Mouse (Mus musculus): Measurements from ENCODE around the gene Cpsf7. TPM values are rescaled to one million over a fixed set of nuclear protein-coding genes. Genes with fewer than 3 reads are reported as not detected.
A peak's percentile ranks its signal among the peaks of the same experiment; 100 is the strongest.

Cpsf7 gene
- total RNA-seq (2021), result 10 to 100 TPM; 67.8 to 88.8 TPM

DNA sequence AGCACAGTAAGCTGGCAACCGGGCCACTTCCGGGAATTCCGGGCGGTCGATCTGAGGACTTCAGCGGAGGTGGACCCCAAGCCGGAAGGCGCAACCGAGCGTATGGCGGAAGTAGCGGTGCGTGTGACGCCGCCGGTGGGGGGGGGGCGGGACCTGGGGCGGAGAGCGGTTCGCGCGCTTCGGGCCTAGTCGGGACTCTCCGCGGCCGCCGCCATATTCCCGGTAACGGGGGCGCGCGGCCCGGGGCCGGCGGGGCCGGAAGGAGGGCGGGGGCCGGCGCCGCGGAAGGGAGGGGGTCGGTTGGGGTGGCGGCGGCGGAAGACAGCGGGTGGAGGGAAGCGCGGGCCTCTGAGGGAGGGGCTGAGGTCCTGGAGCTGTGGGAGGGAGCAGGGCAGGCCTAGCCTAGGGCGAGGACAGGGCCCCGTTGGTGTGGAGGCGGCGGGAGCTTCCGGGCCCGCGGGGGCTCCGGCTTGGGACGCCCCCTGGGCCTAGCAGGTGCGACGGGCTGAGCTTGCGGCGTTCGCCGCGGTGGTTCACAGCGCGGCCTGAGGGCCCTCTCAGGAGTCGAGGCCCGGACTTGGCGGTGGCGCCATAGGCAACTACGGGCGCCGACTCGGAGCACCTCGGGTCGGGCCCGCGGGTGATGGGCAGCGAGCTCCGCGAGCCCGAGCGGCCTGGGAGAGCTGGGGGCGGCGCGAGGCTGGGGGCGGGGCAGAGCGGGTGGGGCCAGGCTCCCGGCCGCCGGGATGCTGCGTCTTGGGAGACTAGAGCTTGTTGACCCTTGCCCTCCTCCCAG lies at the start of gene Cpsf7:
TSS of gene Cpsf7 (plus strand) at position 161 of the 796 bp plus-strand sequence.
- peak; percentile 88 for DNase-seq (ENCODE audit: low spot score in 2 of 2)
- intact Hi-C loops (cut with DNase I), result no loop called here

DNA sequence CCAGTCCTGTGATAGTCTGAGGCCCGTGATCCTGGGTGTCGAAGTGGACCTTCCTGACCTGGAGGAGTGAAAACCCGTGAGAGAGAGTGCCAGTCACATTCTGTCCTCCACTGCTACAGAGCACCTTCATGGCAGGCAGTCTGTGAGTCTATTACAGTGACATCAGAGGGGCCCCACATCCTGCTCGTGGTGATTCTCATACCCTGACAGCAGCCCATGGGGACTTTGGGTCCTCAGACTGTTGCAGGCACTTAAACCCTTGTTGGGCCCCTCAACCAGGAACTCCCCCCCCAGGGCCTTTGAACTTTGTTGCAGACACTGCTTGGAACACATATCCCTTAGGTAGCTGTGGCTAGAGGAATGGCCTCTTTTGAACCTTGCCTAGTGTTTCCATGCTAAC lies 45.5 kb upstream of the Cpsf7 start:
- no peak for DNase-seq (ENCODE audit: low spot score in 2 of 2)
- intact Hi-C loops (cut with DNase I), result no loop called here

DNA sequence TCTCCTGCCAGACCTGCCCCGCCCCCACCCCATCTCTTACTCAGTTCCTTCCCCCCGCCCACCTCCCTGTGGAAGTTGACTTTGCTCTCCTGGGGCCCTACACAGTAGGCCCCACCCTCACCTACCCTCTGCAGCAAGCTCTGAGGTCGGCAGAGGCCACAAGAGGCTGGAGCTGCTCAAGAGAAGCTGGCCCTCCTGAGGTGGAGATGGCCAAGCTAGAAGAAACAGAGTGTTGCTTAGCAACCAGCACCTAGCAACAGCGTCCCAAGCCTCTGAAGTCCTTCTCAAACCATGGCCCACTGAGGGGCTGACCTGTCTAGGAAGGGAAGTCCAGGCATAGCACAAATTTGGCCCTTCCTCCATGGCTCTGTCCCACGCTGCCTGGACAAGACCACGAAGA lies 42.4 kb upstream of the Cpsf7 start, which contains the start of gene Ppp1r32:
TSS of gene Ppp1r32 (minus strand) at position 226 of the 400 bp plus-strand sequence.
- intact Hi-C loops (cut with DNase I), result loop anchor here (5.0 kb wide), 1 partner anchor 225 kb away; no protein-coding TSS in a partner anchor
- no peak for DNase-seq (ENCODE audit: low spot score in 2 of 2)

DNA sequence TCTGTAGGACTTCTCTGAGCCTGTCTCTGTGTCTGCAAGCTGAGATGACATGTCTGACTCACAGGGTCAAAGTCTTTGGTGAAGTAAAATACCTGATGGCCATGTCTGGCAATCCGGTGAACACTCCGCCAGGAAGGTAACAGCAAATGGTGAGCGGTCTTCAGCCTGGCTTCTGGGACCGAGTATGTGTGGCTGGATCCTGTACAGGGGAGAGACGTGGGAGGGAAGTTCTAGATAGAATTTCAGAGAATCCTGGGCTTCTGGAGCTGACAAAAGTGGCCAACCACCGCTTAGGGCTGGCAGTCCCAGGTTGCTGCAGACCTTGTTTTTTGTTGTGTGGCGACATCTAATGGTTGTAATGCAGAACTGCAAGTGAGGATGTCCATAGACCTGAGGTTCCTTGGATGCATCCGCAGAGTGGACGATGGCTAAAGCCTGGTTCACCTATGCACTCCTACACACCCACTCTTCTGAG lies 38.8 kb upstream of the Cpsf7 start:
- intact Hi-C loops (cut with DNase I), result loop anchor here (1.0 to 2.0 kb wide), 2 partner anchors 37 to 154 kb away; no protein-coding TSS in a partner anchor
- peak; percentile 37 to 55 for DNase-seq (ENCODE audit: low spot score in 2 of 2)

DNA sequence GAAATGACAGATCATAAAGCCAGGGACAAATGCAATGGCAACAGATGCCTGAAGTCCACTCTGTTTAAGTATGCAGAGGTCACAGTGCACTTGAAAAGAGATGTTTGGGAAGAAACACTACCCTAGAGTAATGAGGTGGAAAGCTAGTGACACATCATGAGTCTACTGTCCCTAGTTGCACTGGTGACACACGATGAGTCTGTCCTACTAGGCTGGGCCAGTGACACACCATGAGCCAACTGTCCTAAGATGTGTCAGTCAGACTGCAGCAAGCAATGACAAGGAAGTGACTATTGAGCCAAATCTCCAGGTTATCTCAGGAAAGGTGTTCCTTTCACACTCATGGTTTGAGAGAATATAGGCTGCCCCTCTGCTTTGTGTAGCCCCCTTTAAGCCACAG lies 29.4 kb upstream of the Cpsf7 start:
- DNase-seq (ENCODE audit: low spot score in 2 of 2), result no peak
- intact Hi-C loops (cut with DNase I), result no loop called here

DNA sequence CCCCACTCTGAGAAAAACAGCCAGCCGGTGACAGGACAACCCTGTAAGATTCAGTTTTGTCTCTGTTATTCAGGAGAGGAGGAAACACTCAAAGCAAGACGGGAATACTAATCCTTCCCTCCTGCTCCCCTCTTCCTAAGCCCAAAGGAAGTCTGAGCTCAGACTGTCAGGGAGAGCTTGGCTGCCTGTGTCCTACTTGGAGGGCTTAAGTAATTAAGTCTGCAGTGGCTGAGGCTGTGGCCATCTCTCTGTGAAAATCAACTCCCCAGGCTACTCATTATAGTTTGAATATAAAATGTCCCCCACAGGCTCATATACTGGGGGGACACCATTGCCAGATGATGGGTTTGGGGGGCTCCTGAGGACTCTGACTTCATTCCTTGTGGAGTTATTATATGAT lies 28.1 kb upstream of the Cpsf7 start:
- no peak for DNase-seq (ENCODE audit: low spot score in 2 of 2)
- intact Hi-C loops (cut with DNase I), result no loop called here

DNA sequence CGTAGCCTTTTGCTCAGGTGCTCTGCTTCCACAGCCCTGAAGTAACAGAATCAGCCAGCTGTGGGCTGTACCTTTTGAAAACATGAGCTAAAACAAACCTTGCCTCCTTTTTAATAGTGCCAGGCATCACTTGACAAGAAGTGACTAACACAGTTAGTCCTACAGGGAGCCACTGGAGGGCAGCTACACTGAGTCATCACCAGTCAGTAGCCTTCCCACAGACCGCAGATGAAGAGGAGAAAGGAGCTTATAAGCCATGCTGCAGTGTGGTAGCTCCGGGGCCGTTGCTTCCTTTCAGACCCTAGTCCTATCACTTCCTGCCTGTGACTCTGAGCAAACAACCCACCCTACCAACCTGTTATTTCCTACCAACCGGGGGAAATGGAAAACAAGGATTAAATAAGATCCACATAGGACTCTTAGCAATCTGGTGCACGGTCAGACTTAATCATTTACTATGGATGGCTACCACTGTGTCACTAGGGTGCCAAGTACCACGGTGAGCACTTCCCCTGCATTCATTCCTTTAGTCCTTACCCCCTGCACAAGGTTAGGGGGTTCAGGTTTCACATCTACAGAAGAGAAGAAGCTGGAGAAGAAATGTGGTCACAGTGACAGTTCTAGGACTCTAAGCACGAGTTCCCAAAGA lies 27.4 kb upstream of the Cpsf7 start:
- no peak for DNase-seq (ENCODE audit: low spot score in 2 of 2)
- intact Hi-C loops (cut with DNase I), result no loop called here

DNA sequence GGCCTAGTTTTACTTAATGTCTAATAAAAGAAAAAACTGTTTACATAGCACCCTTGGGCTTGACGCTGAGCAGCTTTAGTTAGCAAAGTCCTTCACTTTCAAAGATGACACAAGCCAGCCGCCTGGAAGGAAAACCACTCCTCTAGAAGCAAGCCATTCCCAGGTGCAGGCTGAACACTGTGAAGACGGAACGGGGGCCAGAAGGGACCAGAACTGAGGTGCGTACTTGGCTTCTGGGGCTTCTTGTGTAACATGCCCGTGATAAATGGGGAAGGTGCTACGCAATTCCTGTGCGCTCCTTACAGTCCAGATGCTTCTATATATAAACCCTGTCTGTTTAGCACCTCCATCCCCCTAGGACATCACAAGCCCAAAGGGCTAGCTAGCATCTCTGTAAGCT lies 24.5 kb upstream of the Cpsf7 start:
- no peak for DNase-seq (ENCODE audit: low spot score in 2 of 2)
- intact Hi-C loops (cut with DNase I), result no loop called here

DNA sequence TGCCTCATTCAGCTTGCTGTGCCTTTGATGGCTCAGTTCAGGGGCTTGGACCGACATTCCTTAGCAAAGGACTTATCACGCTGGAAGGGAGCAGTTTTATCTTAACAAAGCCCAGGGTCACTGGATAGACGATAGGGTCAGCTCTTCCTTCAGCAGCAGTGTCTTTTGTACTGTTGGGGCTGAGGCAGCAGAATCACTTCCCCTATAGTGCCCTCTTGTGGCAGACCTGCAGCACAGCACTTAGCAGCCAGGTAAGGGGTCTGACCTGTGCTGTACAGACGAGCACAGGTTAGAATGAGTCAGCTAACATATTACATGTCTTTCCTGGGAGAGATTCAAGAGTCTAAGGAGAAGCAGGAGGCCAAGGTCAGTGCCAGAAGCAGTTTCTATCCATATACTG lies 22.5 kb upstream of the Cpsf7 start:
- DNase-seq (ENCODE audit: low spot score in 2 of 2), result no peak
- intact Hi-C loops (cut with DNase I), result no loop called here

DNA sequence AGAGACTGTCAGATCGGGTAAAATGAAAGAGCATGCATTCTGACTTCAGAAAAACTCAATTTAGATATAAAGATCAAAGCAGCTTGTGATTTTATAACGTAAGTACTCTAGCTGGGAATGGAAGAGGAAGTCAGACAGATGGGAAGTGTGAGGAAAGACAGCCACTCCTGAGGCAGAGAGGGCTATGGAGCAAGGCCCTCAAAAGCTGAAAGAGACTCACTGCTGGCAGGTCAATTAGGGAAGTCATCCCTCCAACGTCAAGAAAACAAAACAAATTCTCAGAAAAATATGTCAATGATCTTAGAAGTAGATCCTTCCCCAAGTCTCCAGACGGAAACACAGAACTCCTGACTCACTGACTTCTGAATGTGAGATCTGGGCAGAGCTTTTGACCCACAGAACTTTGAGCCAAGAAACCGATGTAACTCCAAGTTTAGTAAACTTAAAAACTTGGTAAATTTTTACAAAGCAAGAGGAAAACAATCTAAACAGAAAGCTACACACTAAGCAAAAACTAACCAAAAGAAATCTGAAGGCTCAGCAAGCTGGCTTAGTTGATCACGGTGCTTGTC lies 14.2 kb upstream of the Cpsf7 start:
- intact Hi-C loops (cut with DNase I), result no loop called here
- no peak for DNase-seq (ENCODE audit: low spot score in 2 of 2)

DNA sequence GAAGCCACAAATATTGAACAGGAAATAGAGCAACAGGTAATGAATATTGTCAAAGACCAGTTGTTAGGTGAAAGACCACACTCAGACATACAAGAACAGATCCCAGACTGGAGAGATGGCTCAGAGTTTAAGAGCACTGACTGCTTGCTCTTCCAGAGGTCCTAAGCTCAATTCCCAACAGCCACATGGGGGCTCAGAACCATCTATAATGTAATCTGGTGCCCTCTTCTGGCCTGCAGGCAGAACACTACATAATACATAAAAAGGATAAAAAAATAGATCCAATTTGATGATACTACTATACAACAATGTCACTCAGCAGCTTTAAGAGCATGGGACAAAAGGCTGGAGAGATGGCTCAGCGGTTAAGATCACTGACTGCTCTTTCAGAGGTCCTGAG lies 4.7 kb upstream of the Cpsf7 start:
- intact Hi-C loops (cut with DNase I), result no loop called here
- DNase-seq (ENCODE audit: low spot score in 2 of 2), result no peak

DNA sequence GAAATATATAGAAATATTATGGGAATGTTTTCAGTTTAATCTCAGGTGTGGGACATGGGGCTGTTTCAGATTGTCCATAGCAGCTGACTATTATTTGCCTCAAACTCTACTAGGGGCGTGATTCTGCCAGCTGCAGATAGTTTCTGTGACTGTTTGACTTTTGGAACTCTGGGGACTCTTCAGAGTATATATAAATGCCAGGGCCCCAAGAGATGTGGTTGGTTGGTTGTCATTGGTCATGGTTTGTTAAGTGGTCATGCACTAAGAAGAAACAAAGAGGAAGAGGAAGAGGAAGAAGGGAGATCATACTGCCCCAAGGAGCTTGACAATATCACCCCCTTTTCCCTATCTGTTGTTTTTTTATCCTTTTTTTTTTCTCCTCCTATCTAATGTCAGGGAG lies 3.1 kb upstream of the Cpsf7 start:
- DNase-seq (ENCODE audit: low spot score in 2 of 2), result no peak
- intact Hi-C loops (cut with DNase I), result no loop called here

DNA sequence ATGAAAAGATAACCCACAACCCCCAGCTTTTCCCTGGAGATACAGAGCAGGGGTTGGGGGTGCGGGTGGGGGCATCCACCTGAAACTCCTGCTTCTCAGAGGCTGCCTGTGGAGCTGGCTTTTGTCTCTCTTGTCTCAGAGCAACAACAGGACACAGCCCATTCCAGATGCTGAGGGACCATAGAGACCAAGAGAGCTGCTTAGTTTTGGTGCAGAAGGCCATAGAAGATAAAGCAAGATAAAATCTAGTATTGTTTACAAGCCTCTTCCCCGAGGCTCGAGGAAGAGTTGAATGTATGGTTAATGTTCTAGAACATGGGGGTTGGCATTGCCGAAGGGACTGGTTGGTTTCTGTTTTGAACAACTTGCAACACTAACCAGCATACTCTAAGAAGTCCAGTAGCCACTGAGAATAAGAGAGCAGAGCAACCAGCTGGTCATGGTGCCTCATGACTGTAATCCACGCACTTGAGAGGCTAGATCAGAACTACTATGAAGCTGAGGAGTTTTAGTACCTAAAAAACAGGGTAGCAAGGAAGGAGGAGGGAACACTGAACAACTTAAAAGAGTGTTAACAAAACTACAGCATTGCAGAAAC lies 1.5 kb upstream of the Cpsf7 start:
- DNase-seq (ENCODE audit: low spot score in 2 of 2), result no peak
- intact Hi-C loops (cut with DNase I), result no loop called here

DNA sequence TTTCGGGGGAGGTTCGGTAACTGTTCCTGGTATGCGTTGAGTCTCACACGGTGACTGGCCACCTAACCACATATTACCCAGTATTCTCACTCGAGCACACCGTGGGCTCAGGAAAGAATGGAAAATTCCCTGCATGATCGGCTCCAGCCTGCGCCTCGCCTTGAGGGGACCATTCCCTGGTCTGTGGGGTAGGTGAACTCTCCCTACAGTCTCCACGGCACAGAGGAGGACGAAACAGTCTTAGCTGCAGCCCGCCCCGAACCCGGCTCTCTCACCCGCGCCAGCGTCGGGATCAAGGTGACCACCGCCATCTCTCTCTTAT lies 321 bp upstream of the Cpsf7 start:
- intact Hi-C loops (cut with DNase I), result no loop called here
- DNase-seq (ENCODE audit: low spot score in 2 of 2), result no peak

DNA sequence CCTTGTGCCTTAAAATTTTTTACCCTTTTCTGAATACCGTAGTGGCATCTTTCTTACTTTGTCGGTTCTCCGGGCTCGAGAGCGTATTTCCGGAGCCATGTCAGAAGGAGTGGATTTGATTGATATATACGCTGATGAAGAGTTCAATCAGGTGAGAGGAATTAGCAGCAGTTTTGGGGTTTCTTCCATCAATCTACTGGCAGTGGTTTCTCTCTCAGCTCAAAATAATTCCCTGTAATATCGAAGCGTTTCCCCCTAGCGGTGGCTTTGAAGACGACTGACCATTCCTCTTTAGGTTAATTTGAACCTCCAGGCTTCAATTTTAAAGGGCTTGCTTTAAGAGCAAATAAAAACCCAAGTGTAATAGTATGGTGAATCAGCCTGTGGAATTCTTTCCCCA lies 844 bp downstream of the Cpsf7 start, which contains the start of gene Sdhaf2:
TSS of gene Sdhaf2 (minus strand) at position 233 of the 400 bp plus-strand sequence.
- peak in 1 of 2 experiments; percentile 24 for DNase-seq (ENCODE audit: low spot score in 2 of 2)
- intact Hi-C loops (cut with DNase I), result no loop called here

DNA sequence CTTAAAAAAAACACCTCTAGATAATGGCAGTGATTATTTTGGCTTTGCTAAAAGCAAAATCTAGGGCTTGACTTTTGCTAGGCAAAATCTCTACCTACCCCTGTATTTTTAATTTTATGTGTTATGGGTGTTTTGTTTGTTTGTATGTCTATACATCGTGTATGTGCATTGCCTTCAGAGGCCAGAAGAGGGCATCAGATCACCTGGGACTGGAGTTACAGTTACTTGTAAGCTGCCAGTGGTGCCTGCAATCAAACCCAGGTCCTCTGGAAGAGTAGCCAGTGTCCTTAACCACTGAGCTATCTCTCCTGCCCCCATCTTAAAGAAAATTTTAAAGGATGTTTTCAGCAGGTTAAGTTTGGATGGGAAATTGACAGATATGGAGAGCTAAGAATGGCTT lies 5.0 kb downstream of the Cpsf7 start:
- intact Hi-C loops (cut with DNase I), result no loop called here
- DNase-seq (ENCODE audit: low spot score in 2 of 2), result no peak

DNA sequence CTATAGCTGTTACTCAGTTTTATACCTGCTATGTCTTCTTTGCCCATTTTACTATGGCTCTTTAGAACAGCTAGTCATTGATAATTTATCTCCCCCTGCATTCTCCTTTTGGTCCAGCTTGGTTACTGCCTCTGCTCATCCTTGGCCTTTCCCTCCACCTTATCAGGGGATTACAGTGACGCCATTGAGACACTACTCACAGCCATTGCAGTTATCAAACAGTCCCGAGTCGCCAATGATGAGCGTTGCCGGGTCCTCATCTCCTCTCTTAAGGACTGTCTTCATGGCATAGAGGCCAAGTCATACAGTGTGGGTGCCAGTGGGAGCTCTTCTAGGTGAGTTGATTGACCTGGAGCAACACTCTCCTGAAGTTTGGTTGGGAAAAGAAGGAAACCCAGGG lies 14.4 kb downstream of the Cpsf7 start:
- DNase-seq (ENCODE audit: low spot score in 2 of 2), result no peak
- intact Hi-C loops (cut with DNase I), result no loop called here

DNA sequence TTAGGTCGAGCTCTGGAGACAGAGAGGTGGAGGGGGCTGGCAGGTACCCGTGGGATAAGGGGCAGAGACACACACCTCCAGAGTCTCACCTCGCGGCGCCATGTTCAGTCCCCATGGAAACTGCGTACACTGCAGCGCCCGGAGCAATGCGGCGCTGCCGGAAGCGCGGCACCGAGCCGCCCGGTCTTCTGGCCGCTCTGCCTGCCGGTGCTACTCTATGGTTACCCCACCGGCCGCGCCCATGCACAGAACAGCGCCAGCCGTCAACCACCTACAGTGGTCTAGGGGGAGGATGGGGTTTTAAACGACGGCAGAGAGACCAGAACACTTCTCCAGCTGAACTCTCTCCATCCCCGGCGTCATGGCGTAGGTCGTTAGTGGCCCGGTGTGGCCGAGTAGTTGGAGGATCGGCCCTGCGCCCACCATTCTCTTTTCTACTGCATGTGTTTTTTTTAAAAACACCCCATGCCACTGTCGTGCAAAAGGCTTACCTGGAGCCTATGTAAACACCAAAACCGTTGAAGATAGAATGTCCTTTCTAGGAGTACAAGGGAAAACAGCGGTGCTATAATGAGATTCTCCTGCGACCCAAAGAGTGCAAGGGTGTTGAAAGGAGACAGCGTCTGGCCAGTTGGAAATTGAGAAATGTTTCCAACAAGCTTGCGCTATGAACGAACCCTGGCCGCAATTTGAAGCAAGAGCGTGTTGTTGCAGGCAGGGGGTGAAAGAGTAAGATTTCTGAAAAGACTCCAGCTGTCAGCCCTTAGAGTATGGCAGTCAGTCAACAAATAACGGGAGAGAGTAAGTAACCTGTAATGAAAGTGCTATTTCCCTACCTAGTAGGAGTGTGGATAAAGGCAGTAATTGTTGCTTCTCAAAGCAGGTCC lies 30.8 kb downstream of the Cpsf7 start, which contains the start of gene Tmem216:
TSS of gene Tmem216 (minus strand) at position 615 of the 887 bp plus-strand sequence.
- intact Hi-C loops (cut with DNase I), result loop anchor here (1.0 to 2.0 kb wide), 2 partner anchors 21 to 49 kb away; partner anchors contain the start of genes Cyb561a3, Ddb1, Tkfc and Tmem138

DNA sequence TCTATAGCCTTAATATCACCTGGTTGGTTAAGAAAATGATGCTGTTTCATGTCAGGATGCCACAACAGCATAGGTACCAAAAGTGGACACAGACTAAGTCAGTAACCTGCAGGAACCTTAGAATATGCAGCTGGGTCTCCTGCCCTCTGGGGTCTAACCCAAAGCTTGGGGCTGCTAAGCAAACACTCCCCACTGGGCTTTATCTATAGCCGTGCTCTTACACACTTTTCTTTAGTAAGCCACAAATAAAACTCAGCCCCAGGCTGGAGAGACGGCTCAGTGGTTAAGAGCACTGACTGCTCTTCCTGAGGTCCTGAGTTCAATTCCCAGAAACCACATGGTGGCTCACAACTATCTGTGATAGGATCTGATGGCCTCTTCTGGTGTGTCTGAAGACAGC lies 31.9 kb downstream of the Cpsf7 start:
- DNase-seq (ENCODE audit: low spot score in 2 of 2), result no peak
- intact Hi-C loops (cut with DNase I), result no loop called here

More for the DNA sequence above, 30.8 kb downstream of the Cpsf7 start, which contains the start of gene Tmem216:
- peak; percentile 84 to 86 for DNase-seq (ENCODE audit: low spot score in 2 of 2)

Measured in left cerebral cortex, postnatal 36 days (tissue).